Mouse (Mus musculus): Measurements from ENCODE around the gene Epb41l1. TPM values are rescaled to one million over a fixed set of nuclear protein-coding genes. Genes with fewer than 3 reads are reported as not detected.
"Not testable (repeated sequence)": the region's sequence is repeated elsewhere in the genome, so short reads cannot be mapped to it uniquely, and the experiment has no call there.

Epb41l1 gene
- total RNA-seq, 2 experiments from 2014 or later = 346 to 360 TPM

GRCm38 (mm10) chr2:156512028-156512427, 91.3 kb downstream of the Epb41l1 start:
- DNase-seq (ENCODE audit: low spot score in 2 of 2) = no peak
- intact Hi-C loops (cut with DNase I) = no loop called here

GRCm38 (mm10) chr2:156512561-156512960, 91.9 kb downstream of the Epb41l1 start:
- no peak for DNase-seq (ENCODE audit: low spot score in 2 of 2)
- intact Hi-C loops (cut with DNase I) = no loop called here

DNA sequence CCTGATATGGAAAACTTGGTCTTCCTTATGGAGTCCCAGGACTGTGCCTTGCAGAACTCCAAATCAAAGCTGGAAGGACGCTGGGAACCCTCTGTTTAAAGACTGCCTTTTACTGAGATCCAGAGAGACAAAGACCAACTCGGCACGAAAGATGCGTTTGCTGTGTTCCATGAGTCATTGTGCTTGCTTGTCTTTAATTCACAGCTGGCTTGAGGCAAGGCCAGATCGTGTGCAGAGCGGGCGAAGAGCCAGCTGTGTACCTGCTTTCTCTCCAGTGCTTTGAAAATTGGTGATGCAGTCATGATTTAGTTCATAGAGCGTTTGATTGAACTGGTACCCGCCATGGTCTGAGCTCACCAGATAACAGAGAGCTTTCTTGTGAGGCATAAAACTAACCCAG, 94.4 kb downstream of the Epb41l1 start:
- DNase-seq (ENCODE audit: low spot score in 2 of 2) = no peak

GRCm38 (mm10) chr2:156515565-156516185, 95.0 kb downstream of the Epb41l1 start:
- DNase-seq (ENCODE audit: low spot score in 2 of 2) = peak; percentile 75 to 81
- intact Hi-C loops (cut with DNase I) = loop anchor here (5.0 kb wide), 1 partner anchor 133 kb away; no protein-coding TSS in a partner anchor

More for the DNA sequence above, 94.4 kb downstream of the Epb41l1 start:
- intact Hi-C loops (cut with DNase I) = loop anchor here (5.0 kb wide), 1 partner anchor 133 kb away; no protein-coding TSS in a partner anchor

- intact Hi-C loops (cut with DNase I) = loop anchor here (5.0 kb wide), 1 partner anchor 134 kb away; no protein-coding TSS in a partner anchor
- DNase-seq (ENCODE audit: low spot score in 2 of 2) = not testable (repeated sequence)
Measured at GRCm38 (mm10) chr2:156516678-156517077, 96.0 kb downstream of the Epb41l1 start.

- DNase-seq (ENCODE audit: low spot score in 2 of 2) = peak in 1 of 2 experiments; percentile 30
- intact Hi-C loops (cut with DNase I) = loop anchor here (5.0 kb wide), 1 partner anchor 136 kb away; no protein-coding TSS in a partner anchor
Measured at GRCm38 (mm10) chr2:156518306-156518705, 97.6 kb downstream of the Epb41l1 start.

DNA sequence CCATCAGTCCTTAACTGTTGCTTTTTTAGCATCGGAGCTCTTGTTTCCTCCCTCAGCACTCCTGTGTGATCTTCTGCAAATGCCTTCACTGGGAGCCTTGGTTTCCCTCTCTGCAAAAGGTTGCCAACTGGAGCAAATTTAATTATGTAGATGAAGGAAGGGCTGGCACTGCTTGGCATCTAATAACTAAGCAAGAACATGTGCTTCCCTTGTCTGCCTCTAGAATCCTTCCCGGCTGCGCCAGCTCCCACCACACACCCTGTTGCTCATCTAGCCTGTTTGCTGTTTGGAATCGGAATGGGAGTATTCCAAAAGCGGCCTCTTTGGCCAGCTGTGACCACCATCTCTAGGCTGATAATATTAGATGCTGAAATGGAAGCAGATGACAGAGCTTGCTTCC, 98.9 kb downstream of the Epb41l1 start:
- DNase-seq (ENCODE audit: low spot score in 2 of 2) = no peak
- intact Hi-C loops (cut with DNase I) = loop anchor here (5.0 kb wide), 1 partner anchor 137 kb away; no protein-coding TSS in a partner anchor

GRCm38 (mm10) chr2:156522994-156523393, 102.3 kb downstream of the Epb41l1 start:
- intact Hi-C loops (cut with DNase I) = no loop called here
- DNase-seq (ENCODE audit: low spot score in 2 of 2) = no peak

- intact Hi-C loops (cut with DNase I) = no loop called here
Measured at GRCm38 (mm10) chr2:156524078-156524477, 103.4 kb downstream of the Epb41l1 start.

DNA sequence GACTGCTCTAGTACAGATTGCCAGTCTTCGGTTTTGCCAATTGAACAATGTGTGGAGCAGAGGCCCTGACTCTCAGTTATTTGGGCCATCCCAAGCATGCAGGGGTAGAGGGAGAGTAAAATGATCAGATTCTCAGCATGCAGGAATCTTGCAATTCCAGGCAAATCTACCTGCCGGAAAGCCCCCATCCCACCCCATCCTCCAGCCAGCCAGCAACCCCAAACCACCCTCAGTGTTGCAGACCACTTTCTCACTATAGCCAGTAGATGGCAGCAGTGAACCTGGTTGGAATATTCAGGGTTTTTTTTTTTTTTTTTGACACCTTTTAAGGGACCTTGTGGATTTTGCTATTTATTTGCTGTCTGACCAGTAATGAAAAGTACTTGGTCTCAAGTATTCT, 109.0 kb downstream of the Epb41l1 start:
- intact Hi-C loops (cut with DNase I) = loop anchor here (2.0 kb wide), 1 partner anchor 175 kb away; no protein-coding TSS in a partner anchor
- no peak for DNase-seq (ENCODE audit: low spot score in 2 of 2)

More at GRCm38 (mm10) chr2:156524078-156524477, 103.4 kb downstream of the Epb41l1 start:
- DNase-seq (ENCODE audit: low spot score in 2 of 2) = no peak

GRCm38 (mm10) chr2:156533160-156533559, 112.5 kb downstream of the Epb41l1 start:
- intact Hi-C loops (cut with DNase I) = no loop called here
- DNase-seq (ENCODE audit: low spot score in 2 of 2) = no peak

DNA sequence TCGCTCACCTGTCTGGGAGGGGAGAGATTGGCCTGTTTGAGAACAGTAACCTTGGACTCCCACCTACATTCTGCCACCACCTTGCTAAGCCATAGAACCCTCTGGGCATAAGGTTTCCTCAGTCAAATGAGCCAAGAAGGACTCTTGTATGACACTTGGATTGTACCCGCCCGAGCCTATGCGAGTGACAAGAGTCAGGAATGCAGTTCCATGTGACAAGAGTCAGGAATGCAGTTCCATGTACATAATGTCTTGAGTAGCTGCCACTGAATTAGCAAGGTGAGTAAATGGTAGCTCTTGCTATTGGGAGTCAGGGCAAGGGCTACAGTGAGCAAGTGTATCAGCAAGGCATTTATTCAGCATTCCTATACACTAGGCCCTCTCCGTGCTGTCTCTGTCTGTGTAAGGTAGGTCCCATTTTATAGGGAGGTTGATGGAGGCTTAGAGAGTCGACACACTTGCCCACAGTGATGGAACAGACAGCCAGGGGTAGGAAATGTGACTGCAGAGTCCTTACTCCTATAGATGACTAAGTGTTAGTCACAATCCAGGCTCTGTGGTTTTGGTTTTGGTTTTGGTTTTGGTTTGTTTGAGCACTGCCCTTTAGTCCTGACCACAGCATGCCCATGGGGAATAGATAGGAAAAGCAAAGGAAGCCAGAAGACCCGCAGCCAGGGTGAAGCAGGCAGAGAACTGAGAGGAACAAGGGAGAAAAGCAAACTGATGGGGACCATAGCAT, 118.3 kb downstream of the Epb41l1 start:
- intact Hi-C loops (cut with DNase I) = no loop called here

DNA sequence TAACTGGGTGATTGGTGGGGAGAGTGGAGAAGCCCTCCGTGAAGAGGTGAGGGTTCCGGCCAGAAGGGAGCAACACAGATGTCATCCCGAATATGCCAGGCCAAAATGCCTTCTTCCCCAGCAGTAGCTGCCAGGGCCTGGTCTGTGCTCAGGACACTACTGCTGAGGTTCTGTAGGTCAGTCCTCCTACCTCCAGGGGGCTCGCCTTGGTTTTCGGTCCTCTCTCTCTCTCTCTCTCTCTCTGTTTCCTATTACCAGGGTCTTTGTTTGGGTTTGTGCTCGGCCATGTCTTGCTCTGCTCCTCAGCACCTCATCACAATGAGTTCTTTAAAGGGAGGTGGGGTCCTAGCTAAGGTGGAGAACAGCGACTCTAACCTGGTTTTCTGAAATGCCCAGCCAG, 120.3 kb downstream of the Epb41l1 start:
- intact Hi-C loops (cut with DNase I) = loop anchor here (5.0 kb wide), 1 partner anchor 166 kb away; no protein-coding TSS in a partner anchor
- no peak for DNase-seq (ENCODE audit: low spot score in 2 of 2)

More for the DNA sequence above, 118.3 kb downstream of the Epb41l1 start:
- DNase-seq (ENCODE audit: low spot score in 2 of 2) = no peak

DNA sequence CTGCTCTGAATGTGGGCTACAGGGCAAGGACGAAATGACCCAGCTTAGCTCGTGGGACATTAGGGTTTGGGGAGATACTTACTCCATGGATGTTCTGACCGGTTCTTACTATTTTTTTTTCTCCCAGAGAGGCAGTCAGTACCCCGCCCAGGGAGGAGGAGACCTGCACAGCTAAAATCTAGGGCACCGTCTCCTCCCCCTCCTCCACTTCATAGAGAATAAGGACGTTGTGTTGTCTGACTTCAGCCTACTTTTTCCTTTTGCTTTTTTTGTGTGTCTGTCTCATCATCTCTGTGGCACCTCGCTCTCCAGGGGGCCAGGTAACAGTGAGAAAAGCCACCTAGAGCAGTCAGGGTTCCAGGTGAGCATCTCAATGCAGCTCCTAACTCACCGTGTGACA, 121.7 kb downstream of the Epb41l1 start:
- no peak for DNase-seq (ENCODE audit: low spot score in 2 of 2)
- intact Hi-C loops (cut with DNase I) = loop anchor here (5.0 kb wide), 1 partner anchor 165 kb away; no protein-coding TSS in a partner anchor

GRCm38 (mm10) chr2:156543804-156544203, 123.1 kb downstream of the Epb41l1 start:
- DNase-seq (ENCODE audit: low spot score in 2 of 2) = no peak
- intact Hi-C loops (cut with DNase I) = loop anchor here (5.0 kb wide), 1 partner anchor 163 kb away; no protein-coding TSS in a partner anchor

- intact Hi-C loops (cut with DNase I) = no loop called here
- DNase-seq (ENCODE audit: low spot score in 2 of 2) = peak; percentile 78 to 84
Measured at GRCm38 (mm10) chr2:156547123-156547891, 126.6 kb downstream of the Epb41l1 start, which contains the start of gene Aar2. Gene Aar2 (plus strand): TSS chr2:156547584.

DNA sequence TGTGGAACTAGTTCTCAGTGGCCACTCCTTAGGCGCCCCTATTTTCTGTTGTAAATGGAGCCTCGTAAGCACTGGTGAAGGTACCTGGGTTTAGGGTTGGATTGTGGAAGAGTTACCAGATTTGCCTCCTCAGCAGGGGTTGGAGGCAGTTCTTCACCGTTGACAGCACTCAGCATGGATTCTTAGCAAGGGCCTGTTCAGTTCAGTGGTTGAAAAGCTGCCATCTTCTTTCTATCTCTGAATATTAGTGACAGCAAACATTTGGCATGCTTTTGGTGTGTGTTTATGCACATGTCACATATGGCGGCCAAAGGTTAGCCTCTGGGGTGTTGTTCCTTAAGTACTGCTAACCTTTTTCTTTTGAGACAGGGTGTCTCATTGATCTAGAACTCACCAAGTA, 131.7 kb downstream of the Epb41l1 start:
- intact Hi-C loops (cut with DNase I) = no loop called here
- DNase-seq (ENCODE audit: low spot score in 2 of 2) = no peak

GRCm38 (mm10) chr2:156561808-156562207, 141.1 kb downstream of the Epb41l1 start:
- no peak for DNase-seq (ENCODE audit: low spot score in 2 of 2)
- intact Hi-C loops (cut with DNase I) = no loop called here

- peak in 1 of 2 experiments; percentile 38 for DNase-seq (ENCODE audit: low spot score in 2 of 2)
- intact Hi-C loops (cut with DNase I) = no loop called here
Measured at GRCm38 (mm10) chr2:156563557-156563956, 142.8 kb downstream of the Epb41l1 start.

DNA sequence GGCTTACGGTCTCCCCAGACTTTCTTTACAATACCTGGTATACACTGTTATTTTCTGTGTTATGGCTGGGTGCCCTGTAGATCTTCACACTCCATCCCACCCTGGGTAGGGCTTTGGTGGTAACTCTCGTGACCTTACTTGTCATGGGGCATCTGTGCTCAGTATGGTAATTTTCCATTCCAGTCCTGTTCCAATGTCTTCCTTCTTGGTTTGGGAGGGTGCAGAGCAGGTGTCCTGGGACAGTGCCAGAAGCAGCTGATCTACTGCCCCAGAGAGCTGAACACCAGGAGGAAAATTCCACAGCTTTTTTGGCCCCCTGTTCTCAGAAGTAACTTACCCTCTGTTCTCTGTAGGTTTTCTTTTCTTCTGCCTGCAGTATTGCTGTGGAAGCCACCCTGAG, 145.8 kb downstream of the Epb41l1 start:
- intact Hi-C loops (cut with DNase I) = no loop called here
- no peak for DNase-seq (ENCODE audit: low spot score in 2 of 2)
